Mouse (Mus musculus) layer of hippocampus, postnatal 36 days (tissue): ENCODE data around the gene Ldlrap1. TPM values are rescaled to one million over a fixed set of nuclear protein-coding genes. Genes with fewer than 3 reads are reported as not detected.

Experiments used
- DNase-seq, 2 experiments: peaks; one replicate each; pipeline ENCODE4 v3.0.0; 2022
- total RNA-seq, 2 experiments: library from RNA; stranded (reverse); gene quantifications; 2 replicates each; pipeline ENCODE4 v1.2.3; 2021

Gene Ldlrap1
- total RNA-seq, 2 experiments from 2014 or later, result 1.8 to 2.7 TPM

GRCm38 (mm10) chr4:134751682-134752380 is 16.0 kb downstream of the Ldlrap1 start:
- DNase-seq, result no peak

- DNase-seq, result no peak
Measured at GRCm38 (mm10) chr4:134750825-134751224, 17.0 kb downstream of the Ldlrap1 start.

- DNase-seq, result no peak
Measured at GRCm38 (mm10) chr4:134750263-134750662, 17.6 kb downstream of the Ldlrap1 start.

GRCm38 (mm10) chr4:134749301-134750030 is 18.4 kb downstream of the Ldlrap1 start:
- no peak for DNase-seq

- DNase-seq, result peak; percentile 62 to 68
Measured at GRCm38 (mm10) chr4:134745900-134746661, 21.7 kb downstream of the Ldlrap1 start.

- no peak for DNase-seq
Measured at GRCm38 (mm10) chr4:134743881-134744633, 23.8 kb downstream of the Ldlrap1 start.

DNA sequence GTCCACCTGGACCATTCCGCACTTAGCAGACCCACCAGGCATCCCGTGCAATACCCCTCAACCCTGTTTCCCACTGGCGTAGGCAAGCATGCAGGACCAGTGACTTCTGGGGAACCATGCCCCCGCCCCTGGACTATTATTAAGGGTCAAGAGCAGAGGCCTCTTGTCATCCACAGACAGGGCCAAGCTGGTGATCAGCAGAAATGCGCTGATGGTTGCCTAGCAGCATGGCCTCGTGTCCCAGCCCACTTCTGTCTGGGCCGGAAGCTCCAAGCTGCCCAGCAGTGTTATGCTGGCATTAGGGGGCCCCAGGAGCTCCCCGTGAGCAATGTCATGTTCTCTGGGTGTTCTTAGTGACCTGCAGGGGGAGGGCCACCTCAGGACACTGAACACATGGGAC is 25.9 kb downstream of the Ldlrap1 start:
- no peak for DNase-seq

DNA sequence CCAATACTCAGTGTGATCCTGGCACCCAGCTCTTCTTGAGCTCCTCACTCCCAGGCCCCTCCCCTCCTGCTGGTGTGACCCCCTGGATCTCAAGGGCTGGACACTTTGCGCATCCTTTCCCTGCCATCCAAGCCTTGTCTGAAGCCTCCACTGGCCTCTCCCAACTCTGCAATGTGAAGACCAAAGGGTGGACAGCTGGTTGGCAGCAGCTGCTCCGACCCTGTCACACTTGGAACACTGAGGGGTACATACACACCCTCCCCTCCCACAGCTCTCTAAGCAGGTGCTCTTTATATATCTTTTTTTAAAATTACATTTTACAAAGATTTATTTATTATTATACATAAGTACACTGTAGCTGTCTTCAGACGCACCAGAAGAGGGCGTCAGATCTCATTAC is 27.6 kb downstream of the Ldlrap1 start:
- no peak for DNase-seq

DNA sequence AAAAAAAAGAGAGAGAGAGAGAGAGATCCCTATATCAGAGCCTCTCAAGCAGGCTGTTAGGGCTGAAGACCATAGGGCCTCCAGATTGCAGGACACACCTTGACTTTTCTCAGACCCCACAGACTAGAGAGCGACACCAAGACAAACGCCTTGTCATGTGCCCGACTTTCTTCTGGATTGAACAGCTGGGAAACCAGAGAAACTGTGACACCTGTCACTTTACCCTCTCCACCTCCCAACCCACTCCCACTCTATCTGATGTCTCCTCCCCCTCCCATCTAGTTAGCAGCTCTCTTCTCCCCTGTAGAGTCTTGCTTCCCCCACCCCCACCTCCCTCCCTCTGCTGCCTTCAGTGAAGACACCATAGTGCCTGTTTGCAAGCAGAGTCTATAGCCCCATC is 28.3 kb downstream of the Ldlrap1 start:
- no peak for DNase-seq

GRCm38 (mm10) chr4:134737365-134737910 is 30.4 kb downstream of the Ldlrap1 start:
- DNase-seq, result no peak

- DNase-seq, result no peak
Measured at GRCm38 (mm10) chr4:134736147-134736546, 31.7 kb downstream of the Ldlrap1 start.

DNA sequence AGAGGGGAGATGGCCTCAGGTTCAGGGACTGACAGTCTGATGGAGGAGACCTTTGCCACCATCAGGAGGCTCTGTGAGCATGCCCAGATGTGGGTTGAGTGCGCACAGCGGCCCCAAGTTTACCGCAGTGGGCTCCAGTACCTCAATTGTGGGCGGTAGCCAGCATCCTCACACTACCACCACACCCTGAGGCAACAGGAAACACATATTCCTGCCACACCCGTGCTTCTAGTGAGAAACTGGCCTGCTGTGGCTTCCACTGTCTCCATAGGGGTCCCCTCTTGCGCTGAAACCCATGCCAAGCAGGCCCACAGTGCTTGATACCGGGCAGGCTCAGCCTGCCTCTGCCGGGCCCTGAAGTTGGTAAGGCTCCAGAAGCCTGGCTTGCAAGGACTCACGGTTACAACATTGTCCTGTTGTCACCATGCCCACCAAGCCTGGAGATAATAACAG is 33.2 kb downstream of the Ldlrap1 start:
- no peak for DNase-seq

DNA sequence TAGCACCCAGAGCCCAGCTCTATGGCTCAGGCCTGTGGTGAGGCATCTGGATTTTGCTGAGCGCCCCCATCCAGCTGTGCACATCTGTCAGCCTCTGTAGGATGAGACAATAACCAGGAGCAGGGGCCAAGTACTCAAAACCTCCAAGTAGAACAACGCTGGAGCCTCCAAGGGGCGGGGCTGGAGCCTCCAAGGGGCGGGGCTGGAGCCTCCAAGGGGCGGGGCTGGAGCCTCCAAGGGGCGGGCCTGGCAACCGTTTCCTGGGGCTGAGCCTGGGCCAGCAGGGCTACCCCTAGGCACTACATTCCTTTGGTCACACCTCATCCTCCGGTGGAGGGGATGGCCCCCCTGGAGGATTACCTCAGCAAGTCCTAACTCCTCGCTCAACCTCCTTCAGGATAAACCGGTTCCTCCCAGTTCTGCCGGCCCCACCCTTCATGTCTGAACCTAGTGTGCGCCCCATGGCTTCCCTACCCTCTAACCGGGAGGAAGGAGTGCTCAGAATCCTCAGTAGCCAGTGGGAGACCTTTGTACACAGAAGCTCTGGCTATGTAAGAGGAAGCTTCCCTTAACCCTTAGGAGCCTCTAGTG is 33.7 kb downstream of the Ldlrap1 start:
- no peak for DNase-seq

GRCm38 (mm10) chr4:134733371-134733770 is 34.5 kb downstream of the Ldlrap1 start:
- DNase-seq, result no peak

- no peak for DNase-seq
Measured at GRCm38 (mm10) chr4:134730106-134730505, 37.7 kb downstream of the Ldlrap1 start.

GRCm38 (mm10) chr4:134725735-134726345 is 42.0 kb downstream of the Ldlrap1 start:
- no peak for DNase-seq

- DNase-seq, result no peak
Measured at GRCm38 (mm10) chr4:134724974-134725373, 42.9 kb downstream of the Ldlrap1 start.

- DNase-seq, result no peak
Measured at GRCm38 (mm10) chr4:134723251-134723650, 44.6 kb downstream of the Ldlrap1 start.

- no peak for DNase-seq
Measured at GRCm38 (mm10) chr4:134721076-134721475, 46.7 kb downstream of the Ldlrap1 start.

DNA sequence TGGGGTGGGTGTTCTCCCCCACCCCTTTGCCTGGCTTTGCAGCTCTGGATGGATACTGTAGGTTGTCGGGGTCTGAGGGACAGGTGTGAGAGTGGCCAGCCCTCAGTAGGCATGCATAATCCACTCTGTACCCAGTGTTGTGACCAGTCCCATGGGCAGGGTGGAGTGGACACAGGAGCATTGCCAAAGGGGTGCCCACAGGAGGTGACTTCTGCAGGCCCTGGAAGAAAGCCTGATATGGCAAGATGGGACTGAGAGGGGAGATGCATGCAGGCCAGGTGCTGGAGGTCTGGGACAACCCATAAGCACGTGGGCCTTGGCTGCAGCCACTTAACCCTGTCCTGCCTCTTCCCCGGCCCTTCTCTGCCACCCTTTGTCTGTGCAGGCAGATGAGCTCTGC is 47.5 kb downstream of the Ldlrap1 start:
- DNase-seq, result no peak

DNA sequence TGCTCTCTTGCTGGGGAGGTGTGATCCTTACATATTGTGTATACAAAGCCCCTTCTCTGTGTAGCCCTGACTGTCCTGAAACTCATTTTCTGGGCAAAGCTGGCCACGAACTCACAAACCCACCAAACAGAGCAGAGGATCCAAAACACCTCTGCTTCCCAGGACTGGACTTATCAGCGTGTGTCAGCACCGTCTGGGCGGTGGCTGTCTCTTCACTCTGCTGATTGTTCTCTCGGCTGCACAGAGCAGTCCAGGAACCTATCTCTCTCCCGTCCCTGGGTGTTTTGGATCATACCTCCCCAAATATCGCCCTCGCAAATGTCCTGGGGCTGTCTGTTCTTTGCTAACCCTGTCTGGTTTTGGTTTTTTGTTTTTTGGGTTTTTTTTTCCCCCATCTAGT is 48.3 kb downstream of the Ldlrap1 start:
- DNase-seq, result no peak
